Mouse (Mus musculus): ENCODE measurements at regions not wholly inside any gene's neighbourhood (a gene's known extent, or its start where the extent isn't known, plus 50 kb on each side); places are given as distances from the start of the nearest gene placed in this dataset.

- DNase-seq (ENCODE audit: low spot score in 2 of 2), result no peak
Observed at GRCm38 (mm10) chr3:118494611-118495010, 67.3 kb upstream of the Dpyd start.

- no peak for DNase-seq (ENCODE audit: low spot score in 2 of 2)
Observed at GRCm38 (mm10) chr3:118500234-118500633, 61.7 kb upstream of the Dpyd start.

- DNase-seq (ENCODE audit: low spot score in 2 of 2), result no peak
Observed at GRCm38 (mm10) chr3:118507582-118508237, 54.2 kb upstream of the Dpyd start.

GRCm38 (mm10) chr3:118510837-118511236 is 51.1 kb upstream of the Dpyd start:
- no peak for DNase-seq (ENCODE audit: low spot score in 2 of 2)

- DNase-seq (ENCODE audit: low spot score in 2 of 2), result no peak
Observed at GRCm38 (mm10) chr3:118511969-118512368, 50.0 kb upstream of the Dpyd start.
